ENCODE assay signal across 8 mouse cellular contexts in genomic region chr2:26902467-26903220, GRCm38 (mm10). TPM values are rescaled to one million over a fixed set of nuclear protein-coding genes. Genes with fewer than 3 reads are reported as not detected.
DNase-seq lines count a peak whose midpoint lies in the region; ATAC-seq and TF ChIP-seq lines count a peak whose summit lies in the region.

Gene Surf6, minus strand, starts transcription at chr2:26902879.

- no peak for TF ChIP-seq CTCF in E14TG2a.4 (conservative IDR thresholded peaks at IDR 0.05; ENCODE audit: low read length)
- TF ChIP-seq CTCF in heart, postnatal 0 days (IDR thresholded peaks at IDR 0.05; ENCODE audit: low read depth), result no peak
- no peak for TF ChIP-seq CTCF in testis, adult 2 months (IDR thresholded peaks at IDR 0.05; ENCODE audit: control insufficient read depth, insufficient read depth, insufficient replicate concordance, low read depth, low read length)

- no peaks in the 10 kb centered on the region; the same call in none of the 2 replicates for H3K9me3 ChIP-seq in E14TG2a.4 (ENCODE audit: low read length)
- no peaks in the 10 kb centered on the region for H3K9me3 ChIP-seq in forebrain, embryonic 12.5 days
- no peaks in the 10 kb centered on the region for H3K9me3 ChIP-seq in heart, postnatal 0 days (replicated peaks; ENCODE audit: control insufficient read depth, low read length)
- no peaks in the 10 kb centered on the region for H3K9me3 ChIP-seq in liver, embryonic 16.5 days (replicated peaks; ENCODE audit: control insufficient read depth, low read length)
- no peaks in the 10 kb centered on the region for H3K9me3 ChIP-seq in neural tube, embryonic 13.5 days

- peaks cover 84% of the 10 kb centered on the region for H3K36me3 ChIP-seq in E14TG2a.4 (ENCODE audit: insufficient read depth, low read length)
- peaks cover 63% of the 10 kb centered on the region for H3K36me3 ChIP-seq in forebrain, embryonic 12.5 days (replicated peaks)
- H3K36me3 ChIP-seq in heart, postnatal 0 days (replicated peaks; ENCODE audit: control insufficient read depth, insufficient read depth, low read length), result peaks cover 44% of the 10 kb centered on the region
- H3K36me3 ChIP-seq in liver, embryonic 16.5 days (ENCODE audit: control insufficient read depth, insufficient read depth), result peaks cover 24% of the 10 kb centered on the region
- H3K36me3 ChIP-seq in neural tube, embryonic 13.5 days, result peaks cover 59% of the 10 kb centered on the region
- H3K36me3 ChIP-seq in testis, adult 2 months (ENCODE audit: control insufficient read depth, insufficient read depth, low read length), result peaks cover 3% of the 10 kb centered on the region

- H3K4me2 ChIP-seq in forebrain, embryonic 12.5 days, result peak within 1 kb of the TSS; percentile 81
- H3K4me2 ChIP-seq in heart, postnatal 0 days (ENCODE audit: low read depth, low read length), result peak within 1 kb of the TSS; percentile 95
- H3K4me2 ChIP-seq in liver, embryonic 16.5 days (ENCODE audit: low read depth, low read length), result peak within 1 kb of the TSS; percentile 78
- peak within 1 kb of the TSS; percentile 86 for H3K4me2 ChIP-seq in neural tube, embryonic 13.5 days

- under 1% methylated on average over 41 of the region's 41 CpGs for WGBS in forebrain, embryonic 12.5 days
- WGBS in heart, postnatal 0 days, result under 1% methylated on average over 41 of the region's 41 CpGs
- under 1% methylated on average over 41 of the region's 41 CpGs for WGBS in liver, embryonic 16.5 days (ENCODE audit: insufficient replicate concordance)
- WGBS in neural tube, embryonic 13.5 days, result under 1% methylated on average over 41 of the region's 41 CpGs

- peak within 1 kb of the TSS; percentile 92 for H3K27ac ChIP-seq in forebrain, embryonic 12.5 days
- H3K27ac ChIP-seq in heart, postnatal 0 days (ENCODE audit: low read depth), result peak within 1 kb of the TSS; percentile 87
- H3K27ac ChIP-seq in liver, embryonic 16.5 days (ENCODE audit: low read length), result peak within 1 kb of the TSS; percentile 80
- H3K27ac ChIP-seq in neural tube, embryonic 13.5 days (replicated peaks), result peak within 1 kb of the TSS; percentile 90
- H3K27ac ChIP-seq in testis, adult 2 months (ENCODE audit: control insufficient read depth, insufficient read depth, low read depth, low read length), result peak within 1 kb of the TSS; percentile 76

- peak; percentile 24; the same call in 1 of the 2 replicates for TF ChIP-seq EP300 in heart, postnatal 0 days (IDR thresholded peaks at IDR 0.05; ENCODE audit: low read depth)

- H3K4me3 ChIP-seq in E14TG2a.4 (replicated peaks; ENCODE audit: low read length), result peak within 1 kb of the TSS; percentile 98
- H3K4me3 ChIP-seq in forebrain, embryonic 12.5 days (replicated peaks), result peak within 1 kb of the TSS; percentile 79
- peak within 1 kb of the TSS; percentile 89 for H3K4me3 ChIP-seq in heart, postnatal 0 days (ENCODE audit: low read depth, low read length)
- peak within 1 kb of the TSS; percentile 84 for H3K4me3 ChIP-seq in liver, embryonic 16.5 days (ENCODE audit: low read depth, low read length)
- H3K4me3 ChIP-seq in neural tube, embryonic 13.5 days, result peak within 1 kb of the TSS; percentile 90
- peak within 1 kb of the TSS; percentile 99 for H3K4me3 ChIP-seq in testis, adult 2 months (ENCODE audit: control insufficient read depth, low read depth, low read length)

- peak; percentile 92 for DNase-seq in c-Kit-positive CD71-positive TER-119-positive erythroid progenitor cells, embryonic 14.5 days (ENCODE audit: low spot score)
- peak; percentile 97 for DNase-seq in heart, postnatal 0 days (ENCODE audit: low spot score)
- peak; percentile 94 to 97 for DNase-seq in kidney, postnatal 4 days

- TF ChIP-seq POLR2A in testis, adult 2 months (IDR thresholded peaks at IDR 0.05; ENCODE audit: control insufficient read depth, low read depth, low read length), result peak; percentile 82

- H3K9ac ChIP-seq in forebrain, embryonic 12.5 days, result peak within 1 kb of the TSS; percentile 82
- peak within 1 kb of the TSS; percentile 77 for H3K9ac ChIP-seq in heart, postnatal 0 days (replicated peaks; ENCODE audit: low read depth, low read length)
- H3K9ac ChIP-seq in liver, embryonic 16.5 days (ENCODE audit: low read depth, low read length), result peak within 1 kb of the TSS; percentile 80
- H3K9ac ChIP-seq in neural tube, embryonic 13.5 days, result peak within 1 kb of the TSS; percentile 74

- peak; percentile 97 for ATAC-seq in forebrain, embryonic 12.5 days (ENCODE audit: low FRiP score)
- ATAC-seq in heart, postnatal 0 days (ENCODE audit: insufficient read depth, low read depth), result peak; percentile 93
- peak; percentile 94 for ATAC-seq in liver, embryonic 16.5 days (ENCODE audit: low read depth)
- ATAC-seq in neural tube, embryonic 13.5 days (ENCODE audit: low read depth), result peak; percentile 96

- no peaks in the 10 kb centered on the region for H3K27me3 ChIP-seq in E14TG2a.4 (ENCODE audit: insufficient read depth, low read length)
- no peaks in the 10 kb centered on the region for H3K27me3 ChIP-seq in forebrain, embryonic 12.5 days
- H3K27me3 ChIP-seq in heart, postnatal 0 days (ENCODE audit: control insufficient read depth, insufficient read depth, low read length), result no peaks in the 10 kb centered on the region
- H3K27me3 ChIP-seq in liver, embryonic 16.5 days (ENCODE audit: control insufficient read depth, insufficient read depth, low read depth, low read length), result no peaks in the 10 kb centered on the region
- no peaks in the 10 kb centered on the region for H3K27me3 ChIP-seq in neural tube, embryonic 13.5 days
- no peaks in the 10 kb centered on the region for H3K27me3 ChIP-seq in testis, adult 2 months (ENCODE audit: control insufficient read depth, insufficient read depth, low read length)

- H3K4me1 ChIP-seq in E14TG2a.4 (replicated peaks; ENCODE audit: low read depth, low read length), result peaks cover 62% of the 10 kb centered on the region
- peaks cover 24% of the 10 kb centered on the region for H3K4me1 ChIP-seq in forebrain, embryonic 12.5 days
- H3K4me1 ChIP-seq in heart, postnatal 0 days (ENCODE audit: control insufficient read depth, insufficient read depth), result peaks cover 12% of the 10 kb centered on the region
- H3K4me1 ChIP-seq in liver, embryonic 16.5 days (ENCODE audit: control insufficient read depth, low read depth, low read length), result peaks cover 23% of the 10 kb centered on the region
- peaks cover 36% of the 10 kb centered on the region for H3K4me1 ChIP-seq in neural tube, embryonic 13.5 days (replicated peaks)
- peaks cover 4% of the 10 kb centered on the region for H3K4me1 ChIP-seq in testis, adult 2 months (ENCODE audit: control insufficient read depth, insufficient read depth, low read length)

RNA-seq across cellular contexts. Expression of gene Surf6, which starts in this region (rescaled TPM):
- polyA plus RNA-seq in forebrain, embryonic 12.5 days (2016; fragmentation: Nextera tagmentation; extraction: Ambion mirVana), result 28.8 and 29.5 TPM in 2 replicates
- 6.0 and 7.3 TPM in 2 replicates for total RNA-seq in heart, postnatal 0 days (2014; rRNA removed; ENCODE audit: low replicate concordance)
- polyA plus RNA-seq in heart, postnatal 0 days (2015; fragmentation: Nextera tagmentation; extraction: Ambion mirVana), result 9.8 and 10.5 TPM in 2 replicates
- polyA plus RNA-seq in liver, embryonic 16.5 days (2015; fragmentation: Nextera tagmentation; extraction: Ambion mirVana), result 8.7 and 9.4 TPM in 2 replicates
- 27.6 and 29.0 TPM in 2 replicates for polyA plus RNA-seq in neural tube, embryonic 13.5 days (2015; fragmentation: Nextera tagmentation; extraction: Ambion mirVana)
- polyA plus RNA-seq in testis, adult 2 months (2012; rRNA removed), result 4.5 and 5.8 TPM in 2 replicates

Comparison
In these comparisons a context has a peak if more than half of its experiments do, and no peak if none do; other contexts are left out.
1. Peak in every context shown above with its lines: DNase-seq, ATAC-seq, H3K4me3 ChIP-seq and H3K27ac ChIP-seq.